Mouse (Mus musculus) megakaryocyte, embryonic 14.5 days (primary cell): ENCODE measurements around the gene Arnt2.

Experiments used
- FLI1 ChIP-seq: IDR thresholded peaks from 2 replicates; pipeline ENCODE4 v1.6.1; 2012; ENCODE audit warnings: low read length, inconsistent platforms, mixed read lengths
- GATA1 ChIP-seq: IDR thresholded peaks from 3 replicates; pipeline ENCODE4 v1.6.1; 2012; ENCODE audit warnings: mixed read lengths, low read length, inconsistent platforms, borderline replicate concordance

DNA sequence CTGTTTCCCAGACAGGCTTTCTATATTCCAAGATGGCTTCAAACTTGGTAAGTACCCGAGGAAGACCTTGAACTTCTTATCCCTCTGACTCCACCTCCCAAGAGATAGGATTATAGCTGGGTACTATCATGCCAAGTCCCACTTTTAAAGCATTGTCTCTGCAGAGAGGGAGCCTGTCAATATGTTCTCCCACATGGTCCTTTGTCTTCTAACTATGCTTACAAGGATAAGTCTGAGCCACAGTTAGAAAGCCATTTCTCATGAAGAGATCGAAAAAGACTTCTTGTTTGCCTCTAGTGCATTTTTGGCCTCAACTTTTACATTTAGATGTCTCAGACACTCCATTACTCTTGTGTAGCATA is 122.8 kb downstream of the Arnt2 start:
- no peak for TF ChIP-seq GATA1
- no peak for TF ChIP-seq FLI1
